Mouse (Mus musculus) T-helper 17 cell (primary cell): ENCODE data around the gene Ufsp1.

ENCODE experiments used
- in situ Hi-C, 2 experiments: fragments of 300-600 bp; cut with MboI, MseI; formaldehyde crosslinking; loops; 1 replicate in 1 of 2; 2 replicates in 1 of 2; pipeline ENCODE4 v1.15.1; 2025; ENCODE audit warnings: high pct_unique_total_duplicates in 2 of 2

Ufsp1 gene

DNA sequence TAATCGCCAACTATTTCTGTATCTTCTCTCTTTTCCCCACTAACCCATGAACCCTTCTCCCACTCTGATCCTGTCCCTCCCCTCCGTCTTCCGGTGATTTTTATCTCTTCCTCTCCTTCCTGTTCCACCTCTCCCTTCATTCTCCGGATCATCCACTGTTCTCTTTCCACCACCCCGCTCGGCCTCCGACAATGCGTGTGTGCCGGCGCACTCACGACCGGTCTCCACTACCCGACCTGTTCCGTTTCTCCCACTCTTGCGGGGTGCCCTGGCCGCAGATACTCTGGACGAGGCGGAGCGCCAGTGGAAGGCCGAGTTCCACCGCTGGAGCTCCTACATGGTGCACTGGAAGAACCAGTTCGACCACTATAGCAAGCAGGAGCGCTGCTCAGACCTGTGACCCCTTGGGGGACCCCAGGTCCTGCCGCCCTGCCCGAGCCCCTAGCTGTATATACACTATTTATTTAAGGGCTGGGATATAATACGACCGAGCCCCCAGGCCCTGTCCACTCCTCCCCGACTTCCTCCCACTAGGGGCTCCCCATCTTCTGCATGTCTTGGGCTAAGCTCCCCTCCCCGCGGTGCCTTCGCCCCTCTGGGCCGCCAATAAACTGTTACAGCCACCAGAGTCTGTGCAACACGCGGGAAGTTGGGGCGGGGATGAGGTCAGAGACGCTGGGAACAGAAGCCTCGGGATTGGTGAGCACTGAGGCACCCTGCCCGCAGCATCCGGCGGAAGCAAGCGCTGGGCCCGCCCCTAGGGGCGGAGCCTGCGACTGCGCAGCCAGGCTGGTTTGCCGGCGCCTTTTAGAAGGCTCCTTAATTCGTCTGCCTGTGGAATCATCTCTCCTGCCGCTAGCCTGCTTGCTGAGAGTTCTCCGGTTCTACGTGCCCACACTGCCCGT lies at the start of gene Ufsp1:
Gene Ufsp1, plus strand, starts transcription at position 791 of the 905 bp plus-strand sequence.
- in situ Hi-C loops: loop anchor here in 1 of 2 experiments (10.0 to 25.0 kb wide), 2 partner anchors 282 to 881 kb away; partner anchors contain the start of genes Ap4m1 and Mcm7

DNA sequence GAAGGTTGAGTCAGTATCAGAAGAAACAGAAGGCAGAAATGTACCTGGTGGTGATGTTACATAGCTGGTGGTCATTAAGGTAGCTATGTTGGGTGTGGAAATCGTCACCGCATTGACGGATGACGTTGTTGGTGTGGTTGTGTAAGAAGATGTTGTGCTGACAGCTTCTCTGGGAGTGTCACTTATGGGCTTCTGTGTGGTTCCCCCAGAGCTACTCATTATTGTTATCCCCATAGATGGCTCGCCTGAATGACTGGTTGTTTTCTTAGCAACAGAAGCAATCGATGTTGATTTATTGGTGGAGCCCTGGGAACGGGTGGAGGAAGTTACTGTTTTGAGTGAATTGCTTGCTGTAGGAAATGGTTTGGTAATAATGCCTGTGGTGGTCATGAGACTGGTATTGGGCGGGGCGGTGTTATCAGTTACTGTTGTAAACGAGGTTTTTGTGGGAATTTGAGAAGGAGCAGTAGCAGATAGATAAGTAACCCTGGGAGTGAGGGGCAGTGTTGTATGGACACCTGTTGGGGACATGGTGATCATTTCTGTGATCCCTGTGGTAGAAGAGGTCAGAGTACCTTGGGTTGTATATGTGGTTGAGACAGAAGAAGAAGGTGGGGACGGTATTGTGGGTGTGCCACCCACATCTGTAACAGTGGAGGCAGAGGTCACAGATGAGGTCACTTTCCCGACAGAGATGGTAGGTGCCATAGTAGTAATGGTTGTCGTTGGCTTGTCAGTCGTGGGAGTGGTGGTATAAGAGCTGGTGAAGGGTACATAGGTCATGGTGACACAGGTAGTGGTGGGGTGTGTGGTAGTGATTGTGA lies 30.3 kb upstream of the Ufsp1 start:
- in situ Hi-C loops: loop anchor here in 1 of 2 experiments (10.0 kb wide), 2 partner anchors 459 to 1149 kb away; partner anchors contain the start of gene Polr2j

- in situ Hi-C loops: loop anchor here (5.0 to 10.0 kb wide), 3 partner anchors 57 to 1150 kb away; partner anchors contain the start of gene Polr2j (in 1 of the 2)
These were observed 29.6 kb upstream of the Ufsp1 start for GRCm38 (mm10) chr5:137264787-137265186.

DNA sequence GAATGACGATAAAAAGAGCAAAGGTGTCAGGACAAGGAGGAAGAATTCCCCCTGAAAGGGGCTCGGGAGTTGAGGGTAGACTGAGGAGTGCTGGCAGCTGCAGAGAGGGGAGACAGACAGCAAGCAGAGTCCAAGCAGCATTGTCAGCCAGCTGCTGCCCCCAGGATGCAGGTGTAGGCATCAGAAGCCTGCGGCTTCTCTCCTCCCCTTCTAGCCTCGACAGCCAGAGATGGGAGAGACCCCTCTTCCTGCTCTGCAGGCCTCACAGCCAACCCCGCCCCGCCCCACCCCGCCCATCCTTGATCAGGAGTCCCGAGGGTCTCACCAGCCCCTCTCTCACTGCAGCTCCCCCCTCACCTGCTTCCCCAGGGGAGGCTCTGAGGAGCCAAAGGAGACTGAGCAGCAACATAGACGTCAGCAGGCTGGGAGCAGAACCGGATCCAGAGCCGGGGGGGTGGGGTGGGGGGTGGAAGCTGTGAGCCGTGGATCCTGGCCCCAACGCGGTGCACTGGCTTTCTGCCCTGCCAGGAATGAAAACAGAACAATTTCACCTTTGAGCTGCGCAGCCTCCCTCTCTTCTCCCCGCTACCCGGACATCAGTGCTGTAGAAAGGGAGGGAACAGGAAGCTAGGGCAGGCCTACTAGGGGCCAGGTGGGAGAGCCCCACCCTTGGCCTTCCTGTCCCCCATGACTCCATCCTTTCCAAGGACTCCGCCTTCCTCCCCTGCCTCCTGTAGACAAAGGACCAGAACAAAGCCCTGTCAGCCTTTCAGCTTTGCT lies 26.1 kb upstream of the Ufsp1 start:
- in situ Hi-C loops: loop anchor here (5.0 to 10.0 kb wide), 3 partner anchors 61 to 1154 kb away; partner anchors contain the start of gene Polr2j (in 1 of the 2)

- in situ Hi-C loops: loop anchor here in 1 of 2 experiments (25.0 kb wide), 1 partner anchor 265 kb away; no protein-coding TSS in a partner anchor
These were observed 16.8 kb upstream of the Ufsp1 start for GRCm38 (mm10) chr5:137277360-137278342.

DNA sequence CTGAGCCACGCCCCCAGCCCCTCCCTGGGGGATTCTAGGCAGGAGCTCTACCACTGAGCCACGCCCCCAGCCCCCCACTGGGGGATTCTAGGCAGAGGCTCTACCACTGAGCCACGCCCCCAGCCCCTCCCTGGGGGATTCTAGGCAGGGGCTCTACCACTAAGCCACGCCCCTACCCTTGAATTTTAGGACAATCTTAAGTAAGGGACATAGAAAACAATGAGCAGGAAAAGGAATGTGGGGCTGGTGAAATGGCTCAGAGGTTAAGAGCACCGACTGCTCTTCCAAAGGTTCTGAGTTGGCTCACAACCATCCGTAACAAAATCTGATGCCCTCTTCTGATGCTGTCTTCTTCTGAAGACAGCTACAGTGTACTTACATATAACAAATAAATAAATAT lies 10.0 kb upstream of the Ufsp1 start:
- in situ Hi-C loops: loop anchor here in 1 of 2 experiments (10.0 to 25.0 kb wide), 2 partner anchors 272 to 1060 kb away; no protein-coding TSS in a partner anchor

GRCm38 (mm10) chr5:137285045-137285444 lies 9.4 kb upstream of the Ufsp1 start:
- in situ Hi-C loops: loop anchor here (5.0 to 25.0 kb wide), 3 partner anchors 128 to 1060 kb away; no protein-coding TSS in a partner anchor

DNA sequence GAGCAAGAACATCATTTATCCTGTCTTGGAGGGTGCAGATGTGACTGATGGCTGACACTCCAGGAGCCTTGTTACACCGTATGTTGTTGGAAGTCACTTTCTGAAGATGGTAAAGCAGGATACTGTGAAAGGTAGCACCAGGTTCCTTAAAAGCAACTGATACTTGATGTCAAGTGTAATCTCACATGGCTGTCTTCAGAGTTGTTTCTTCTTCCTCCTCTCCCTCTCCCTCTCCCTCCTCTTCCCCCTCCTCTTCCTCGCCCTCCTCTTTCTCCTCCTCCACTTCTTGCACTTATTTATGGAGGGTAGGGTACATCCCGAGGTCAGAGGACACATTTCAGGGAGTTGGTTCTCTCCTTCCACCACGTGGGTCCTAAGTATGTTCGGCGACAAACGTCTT lies 8.4 kb upstream of the Ufsp1 start:
- in situ Hi-C loops: loop anchor here (5.0 to 25.0 kb wide), 3 partner anchors 129 to 1061 kb away; no protein-coding TSS in a partner anchor

- in situ Hi-C loops: loop anchor here (5.0 to 25.0 kb wide), 3 partner anchors 129 to 1062 kb away; no protein-coding TSS in a partner anchor
These were observed 7.8 kb upstream of the Ufsp1 start for GRCm38 (mm10) chr5:137286655-137287031.

- in situ Hi-C loops: loop anchor here (5.0 to 25.0 kb wide), 3 partner anchors 130 to 1062 kb away; no protein-coding TSS in a partner anchor
These were observed 7.1 kb upstream of the Ufsp1 start, which contains the start of gene Ache for GRCm38 (mm10) chr5:137287032-137287952. Ache (plus strand) TSS chr5:137287519.

GRCm38 (mm10) chr5:137287953-137288743 lies 6.3 kb upstream of the Ufsp1 start:
- in situ Hi-C loops: loop anchor here (5.0 to 25.0 kb wide), 3 partner anchors 131 to 1063 kb away; no protein-coding TSS in a partner anchor

- in situ Hi-C loops: loop anchor here (5.0 to 25.0 kb wide), 3 partner anchors 132 to 1064 kb away; no protein-coding TSS in a partner anchor
These were observed 5.4 kb upstream of the Ufsp1 start for GRCm38 (mm10) chr5:137288999-137289470.

- in situ Hi-C loops: loop anchor here (5.0 to 25.0 kb wide), 4 partner anchors 132 to 1065 kb away; partner anchors contain the start of genes Ap4m1 (in 1 of the 2) and Mcm7 (in 1 of the 2)
These were observed 4.7 kb upstream of the Ufsp1 start for GRCm38 (mm10) chr5:137289591-137290365.

GRCm38 (mm10) chr5:137290677-137291076 lies 3.8 kb upstream of the Ufsp1 start:
- in situ Hi-C loops: loop anchor here in 1 of 2 experiments (10.0 to 25.0 kb wide), 2 partner anchors 278 to 884 kb away; partner anchors contain the start of genes Ap4m1 and Mcm7

DNA sequence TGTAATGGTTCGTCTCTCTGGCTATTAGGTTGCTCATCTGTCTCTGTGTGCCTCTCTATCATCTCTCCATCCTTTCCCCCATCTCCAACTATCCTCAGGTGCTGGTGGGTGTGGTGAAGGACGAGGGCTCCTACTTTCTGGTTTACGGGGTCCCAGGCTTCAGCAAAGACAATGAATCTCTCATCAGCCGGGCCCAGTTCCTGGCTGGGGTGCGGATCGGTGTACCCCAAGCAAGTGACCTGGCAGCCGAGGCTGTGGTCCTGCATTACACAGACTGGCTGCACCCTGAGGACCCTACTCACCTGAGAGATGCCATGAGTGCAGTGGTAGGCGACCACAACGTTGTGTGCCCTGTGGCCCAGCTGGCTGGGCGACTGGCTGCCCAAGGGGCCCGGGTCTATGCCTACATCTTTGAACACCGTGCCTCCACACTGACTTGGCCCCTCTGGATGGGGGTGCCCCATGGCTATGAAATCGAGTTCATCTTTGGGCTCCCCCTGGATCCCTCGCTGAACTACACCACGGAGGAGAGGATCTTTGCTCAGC lies 3.0 kb upstream of the Ufsp1 start:
- in situ Hi-C loops: loop anchor here in 1 of 2 experiments (10.0 to 25.0 kb wide), 2 partner anchors 279 to 883 kb away; partner anchors contain the start of genes Ap4m1 and Mcm7
